Mouse (Mus musculus): ENCODE data around the gene Smad3.

DNA sequence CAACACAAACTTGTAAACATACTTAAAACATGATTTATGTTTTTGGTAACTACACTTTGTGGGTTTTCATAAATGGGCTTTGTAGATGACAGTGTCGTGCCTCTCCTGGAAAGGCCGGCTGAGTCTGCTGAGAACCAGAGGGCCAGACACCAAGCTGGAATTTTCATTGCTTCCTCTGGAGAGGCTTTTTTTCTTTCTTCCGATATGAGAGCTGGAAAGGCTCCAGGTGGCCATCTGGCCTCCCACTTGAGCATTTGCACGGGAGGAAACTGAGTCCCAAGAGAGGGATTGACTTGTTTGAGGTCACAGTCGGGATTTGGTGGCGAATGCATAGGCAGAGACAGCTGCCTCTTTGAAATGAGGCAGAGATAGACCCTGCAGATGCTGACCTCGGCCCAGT is 31.6 kb upstream of the Smad3 start:
- no peak for TF ChIP-seq CTCF (IDR thresholded peaks at IDR 0.05)
- no peak for TF ChIP-seq EP300 (IDR thresholded peaks at IDR 0.05)
